Mouse (Mus musculus) liver, adult 2 months (tissue): ENCODE results near the gene Ephb4.

Experiments used
- CTCF ChIP-seq: fragments of 200-500 bp; IDR thresholded peaks from 2 replicates; pipeline ENCODE4 v1.5.1; 2011; ENCODE audit warnings: low read depth, low read length, control low read depth
- POLR2A ChIP-seq: fragments of 200-500 bp; IDR thresholded peaks from 2 replicates; pipeline ENCODE4 v1.6.1; 2011; ENCODE audit warnings: low read length, control low read depth; ENCODE audit not compliant: insufficient read depth; ENCODE audit errors: extremely low read depth

- no peak for TF ChIP-seq CTCF
- TF ChIP-seq POLR2A: no peak
Measured at GRCm38 (mm10) chr5:137318570-137318969, 31.3 kb upstream of the Ephb4 start.
